Mouse (Mus musculus) heart, adult 2 months (tissue): ENCODE data around the gene Cenph.

Experiments used
- CTCF ChIP-seq: fragments of 200-600 bp; IDR thresholded peaks from 2 replicates; pipeline ENCODE4 v1.8.1; 2022; ENCODE audit warnings: antibody characterized with exemption, mild to moderate bottlenecking, moderate library complexity
- EP300 ChIP-seq: fragments of 200-500 bp; IDR thresholded peaks from 2 replicates; pipeline ENCODE4 v1.6.1; 2011; ENCODE audit warnings: low read depth, low read length, control low read depth; ENCODE audit not compliant: insufficient read depth
- POLR2A ChIP-seq: fragments of 200-500 bp; IDR thresholded peaks from 2 replicates; pipeline ENCODE4 v1.6.1; 2011; ENCODE audit warnings: mild to moderate bottlenecking, low read depth, low read length, control low read depth; ENCODE audit not compliant: insufficient read depth

- TF ChIP-seq POLR2A: no peak
- TF ChIP-seq EP300: no peak
- no peak for TF ChIP-seq CTCF
Measured at GRCm38 (mm10) chr13:100732756-100733155, 42.9 kb downstream of the Cenph start.
